Mouse (Mus musculus): Measurements from ENCODE around the gene Olfr1188. TPM values are rescaled to one million over a fixed set of nuclear protein-coding genes. Genes with fewer than 3 reads are reported as not detected.
"Not testable (repeated sequence)": the region's sequence is repeated elsewhere in the genome, so short reads cannot be mapped to it uniquely, and the experiment has no call there.

The Olfr1188 gene
- polyA plus RNA-seq (2015; fragmentation: Nextera tagmentation; extraction: Ambion mirVana): not detected in 2 replicates

- H3K4me2 ChIP-seq: no peak within 1 kb of the TSS
- no peak within 1 kb of the TSS for H3K4me3 ChIP-seq
- H3K27me3 ChIP-seq: no peaks in the 10 kb centered on the region
- 93% methylated on average over 2 of the region's 2 CpGs for WGBS
- no peaks in the 10 kb centered on the region for H3K4me1 ChIP-seq (replicated peaks)
- no peak within 1 kb of the TSS for H3K27ac ChIP-seq
- H3K36me3 ChIP-seq: no peaks in the 10 kb centered on the region
- ATAC-seq (ENCODE audit: low FRiP score): no peak
- no peak within 1 kb of the TSS for H3K9ac ChIP-seq
- H3K9me3 ChIP-seq: no peaks in the 10 kb centered on the region
These were observed at the start of gene Olfr1188 for GRCm38 (mm10) chr2:88556635-88557034. TSS of gene Olfr1188 (plus strand) at chr2:88556935.

- 88% methylated on average over 2 of the region's 2 CpGs for WGBS
- Histone ChIP-seq H3K4me1 (replicated peaks) (no peaks in the 10 kb centered on the region), H3K27me3 (no peaks in the 10 kb centered on the region), H3K36me3 (no peaks in the 10 kb centered on the region), H3K4me3 (no peak within 1 kb of the TSS), H3K9ac (no peak within 1 kb of the TSS), H3K4me2 (no peak within 1 kb of the TSS), H3K9me3 (no peaks in the 10 kb centered on the region), H3K27ac (no peak within 1 kb of the TSS)
- no peak for ATAC-seq (ENCODE audit: low FRiP score)
These were observed 38.5 kb upstream of the Olfr1188 start, which contains the start of gene Olfr1186 for GRCm38 (mm10) chr2:88518251-88518650. TSS of gene Olfr1186 (plus strand) at chr2:88518551.

GRCm38 (mm10) chr2:88525720-88526119, 31.0 kb upstream of the Olfr1188 start:
- Histone ChIP-seq H3K4me3 (no peak overlapping the region), H3K36me3 (no peaks in the 10 kb centered on the region), H3K27ac (no peak overlapping the region), H3K9ac (no peak overlapping the region), H3K4me1 (replicated peaks) (no peaks in the 10 kb centered on the region), H3K4me2 (no peak overlapping the region), H3K27me3 (no peaks in the 10 kb centered on the region), H3K9me3 (no peaks in the 10 kb centered on the region)
- ATAC-seq (ENCODE audit: low FRiP score): no peak
- WGBS: 79% methylated on average over 3 of the region's 3 CpGs

GRCm38 (mm10) chr2:88572696-88573095, 16.0 kb downstream of the Olfr1188 start:
- not testable (repeated sequence) for H3K4me2 ChIP-seq; H3K9me3 ChIP-seq; H3K4me3 ChIP-seq; H3K27ac ChIP-seq; ATAC-seq (ENCODE audit: low FRiP score); H3K9ac ChIP-seq; H3K4me1 ChIP-seq (replicated peaks); H3K27me3 ChIP-seq; H3K36me3 ChIP-seq
- WGBS: 93% methylated on average over 12 of the region's 12 CpGs

- Histone ChIP-seq H3K27me3 (no peaks in the 10 kb centered on the region), H3K4me3 (no peak within 1 kb of the TSS), H3K9me3 (no peaks in the 10 kb centered on the region), H3K27ac (no peak within 1 kb of the TSS), H3K4me1 (replicated peaks) (no peaks in the 10 kb centered on the region), H3K4me2 (no peak within 1 kb of the TSS), H3K36me3 (no peaks in the 10 kb centered on the region), H3K9ac (no peak within 1 kb of the TSS)
- no peak for ATAC-seq (ENCODE audit: low FRiP score)
These were observed 29.4 kb downstream of the Olfr1188 start, which contains the start of gene Olfr1189 for GRCm38 (mm10) chr2:88586154-88586553. TSS of gene Olfr1189 (plus strand) at chr2:88586454.

Other genes starting within 250 kb of the Olfr1188 start
- gene Olfr1174-ps, start 241.8 kb upstream of the Olfr1188 start, polyA plus RNA-seq (2015; fragmentation: Nextera tagmentation; extraction: Ambion mirVana): not detected in 2 replicates
- gene Olfr1175-ps, start 229.7 kb upstream of the Olfr1188 start, polyA plus RNA-seq (2015; fragmentation: Nextera tagmentation; extraction: Ambion mirVana): not detected in 2 replicates
- not detected in 2 replicates for gene Olfr1176, start 220.2 kb upstream of the Olfr1188 start, polyA plus RNA-seq (2015; fragmentation: Nextera tagmentation; extraction: Ambion mirVana)
- gene Olfr1177-ps, start 210.4 kb upstream of the Olfr1188 start, polyA plus RNA-seq (2015; fragmentation: Nextera tagmentation; extraction: Ambion mirVana): not detected in 2 replicates
- gene Olfr1178, start 169.9 kb upstream of the Olfr1188 start, polyA plus RNA-seq (2015; fragmentation: Nextera tagmentation; extraction: Ambion mirVana): not detected in 2 replicates
- gene Olfr1179, start 150.5 kb upstream of the Olfr1188 start, polyA plus RNA-seq (2015; fragmentation: Nextera tagmentation; extraction: Ambion mirVana): not detected in 2 replicates
- gene Olfr1180, start 137.8 kb upstream of the Olfr1188 start, polyA plus RNA-seq (2015; fragmentation: Nextera tagmentation; extraction: Ambion mirVana): not detected in 2 replicates
- not detected in 2 replicates for gene Olfr1181, start 130.8 kb upstream of the Olfr1188 start, polyA plus RNA-seq (2015; fragmentation: Nextera tagmentation; extraction: Ambion mirVana)
- not detected in 2 replicates for gene Gm13757, start 107.8 kb upstream of the Olfr1188 start, polyA plus RNA-seq (2015; fragmentation: Nextera tagmentation; extraction: Ambion mirVana)
- not detected in 2 replicates for gene Olfr1183, start 102.1 kb upstream of the Olfr1188 start, polyA plus RNA-seq (2015; fragmentation: Nextera tagmentation; extraction: Ambion mirVana)
- gene Olfr1184, start 73.3 kb upstream of the Olfr1188 start, polyA plus RNA-seq (2015; fragmentation: Nextera tagmentation; extraction: Ambion mirVana): not detected in 2 replicates
- gene Olfr1185-ps1, start 63.6 kb upstream of the Olfr1188 start, polyA plus RNA-seq (2015; fragmentation: Nextera tagmentation; extraction: Ambion mirVana): not detected in 2 replicates
- not detected in 2 replicates for gene Olfr1186, start 38.4 kb upstream of the Olfr1188 start, polyA plus RNA-seq (2015; fragmentation: Nextera tagmentation; extraction: Ambion mirVana)
- not detected in 2 replicates for gene Olfr1189, start 29.5 kb downstream of the Olfr1188 start, polyA plus RNA-seq (2015; fragmentation: Nextera tagmentation; extraction: Ambion mirVana)
- not detected in 2 replicates for gene Olfr1191-ps1, start 83.6 kb downstream of the Olfr1188 start, polyA plus RNA-seq (2015; fragmentation: Nextera tagmentation; extraction: Ambion mirVana)
- gene Olfr1192-ps1, start 91.6 kb downstream of the Olfr1188 start, polyA plus RNA-seq (2015; fragmentation: Nextera tagmentation; extraction: Ambion mirVana): not detected in 2 replicates
- gene Olfr1193, start 118.7 kb downstream of the Olfr1188 start, polyA plus RNA-seq (2015; fragmentation: Nextera tagmentation; extraction: Ambion mirVana): not detected in 2 replicates
- gene Olfr1195, start 132.3 kb downstream of the Olfr1188 start, polyA plus RNA-seq (2015; fragmentation: Nextera tagmentation; extraction: Ambion mirVana): not detected in 2 replicates
- gene Olfr1196, start 147.7 kb downstream of the Olfr1188 start, polyA plus RNA-seq (2015; fragmentation: Nextera tagmentation; extraction: Ambion mirVana): not detected in 2 replicates
- gene Olfr1197, start 175.4 kb downstream of the Olfr1188 start, polyA plus RNA-seq (2015; fragmentation: Nextera tagmentation; extraction: Ambion mirVana): not detected in 2 replicates
- not detected in 2 replicates for gene Olfr1198, start 194.4 kb downstream of the Olfr1188 start, polyA plus RNA-seq (2015; fragmentation: Nextera tagmentation; extraction: Ambion mirVana)
- not detected in 2 replicates for gene Olfr1199, start 203.5 kb downstream of the Olfr1188 start, polyA plus RNA-seq (2015; fragmentation: Nextera tagmentation; extraction: Ambion mirVana)
- gene Olfr1200, start 213.6 kb downstream of the Olfr1188 start, polyA plus RNA-seq (2015; fragmentation: Nextera tagmentation; extraction: Ambion mirVana): not detected in 2 replicates
- gene Olfr1201, start 236.1 kb downstream of the Olfr1188 start, polyA plus RNA-seq (2015; fragmentation: Nextera tagmentation; extraction: Ambion mirVana): not detected in 2 replicates